Mouse (Mus musculus) lung, adult 18-20 months (tissue): ENCODE measurements at regions not wholly inside any gene's neighbourhood (a gene's known extent, or its start where the extent isn't known, plus 50 kb on each side); places are given as distances from the start of the nearest gene placed in this dataset.

Source experiments
- DNase-seq, 2 experiments: peaks; one replicate each; pipeline ENCODE4 v3.0.0; 2022; ENCODE audit warnings: mixed read lengths in 2 of 2

DNA sequence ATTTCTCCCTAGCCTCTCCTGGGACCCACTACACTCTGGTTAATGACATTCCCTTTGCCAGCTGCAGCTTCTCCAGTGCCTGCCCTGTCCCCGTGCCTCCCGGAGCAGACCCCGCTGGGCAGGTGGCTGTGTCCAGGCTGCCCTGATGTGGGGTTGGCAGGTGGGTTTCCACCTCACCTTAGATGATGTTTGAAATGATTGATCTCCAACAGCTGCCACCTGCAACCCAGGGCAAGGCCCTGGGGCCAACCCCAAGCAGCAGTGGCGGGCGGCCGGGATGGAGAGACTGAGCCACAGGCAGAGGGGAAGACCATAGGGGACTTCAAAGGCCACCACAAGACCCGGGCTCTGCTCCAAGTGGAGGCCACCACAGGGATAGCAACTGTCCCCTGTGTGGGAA lies 93.6 kb upstream of the Mvb12b start:
- no peak for DNase-seq

DNA sequence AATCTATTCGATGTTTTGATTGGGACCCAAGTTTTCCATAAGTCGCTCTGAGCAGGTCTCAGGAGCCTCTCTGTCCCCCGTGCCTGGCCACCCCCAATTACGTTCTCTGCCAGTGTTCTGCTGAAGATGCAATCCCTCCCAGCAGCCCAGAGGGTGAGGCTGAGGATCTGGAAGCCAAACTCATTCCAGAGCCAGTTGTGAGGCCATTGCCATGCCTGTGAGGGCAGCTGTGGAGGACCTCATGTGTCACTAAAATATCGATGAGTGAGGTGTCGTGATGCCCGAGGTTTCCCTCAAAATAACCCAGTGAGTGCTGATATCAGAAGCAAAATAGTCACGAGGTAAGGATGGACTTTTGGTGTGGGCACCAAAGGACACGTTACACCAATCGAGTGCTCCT lies 93.1 kb upstream of the Mvb12b start:
- DNase-seq: no peak

DNA sequence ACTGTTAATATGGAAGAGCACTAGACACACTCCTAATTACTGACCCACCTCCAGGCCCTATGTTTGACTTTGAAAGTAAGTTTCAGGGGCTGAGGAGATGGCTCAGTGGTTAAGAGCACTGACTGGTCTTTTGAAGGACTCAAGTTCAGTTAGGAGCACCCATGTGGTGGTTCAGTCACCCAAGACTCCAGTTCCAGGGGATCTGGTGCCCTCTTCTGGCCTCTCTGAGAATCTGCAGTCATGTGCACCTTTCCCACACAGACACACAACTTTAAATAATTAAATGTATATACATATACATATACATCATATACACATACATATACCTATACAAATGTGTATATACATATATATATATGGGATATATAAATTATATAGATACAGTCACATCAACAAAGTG lies 91.5 kb upstream of the Mvb12b start:
- no peak for DNase-seq

DNA sequence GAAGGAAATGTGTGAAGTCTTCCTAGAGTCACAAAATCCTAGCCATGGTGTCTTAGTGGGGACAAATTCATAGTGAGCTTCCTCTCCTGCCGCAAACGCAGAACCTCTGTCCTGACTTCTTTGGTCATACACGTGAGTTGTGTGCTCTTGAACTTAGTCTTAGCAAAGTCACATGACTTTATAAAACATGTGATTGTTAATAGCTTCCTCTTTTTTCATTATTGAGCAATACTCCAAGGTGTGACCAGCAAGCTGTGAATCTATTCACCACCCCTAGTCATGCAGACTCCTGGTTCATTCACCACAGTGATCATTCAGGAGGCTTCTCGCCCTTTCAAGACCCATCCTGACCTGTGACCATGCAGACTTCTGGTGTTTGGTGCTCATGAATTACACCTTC lies 90.8 kb upstream of the Mvb12b start:
- no peak for DNase-seq

DNA sequence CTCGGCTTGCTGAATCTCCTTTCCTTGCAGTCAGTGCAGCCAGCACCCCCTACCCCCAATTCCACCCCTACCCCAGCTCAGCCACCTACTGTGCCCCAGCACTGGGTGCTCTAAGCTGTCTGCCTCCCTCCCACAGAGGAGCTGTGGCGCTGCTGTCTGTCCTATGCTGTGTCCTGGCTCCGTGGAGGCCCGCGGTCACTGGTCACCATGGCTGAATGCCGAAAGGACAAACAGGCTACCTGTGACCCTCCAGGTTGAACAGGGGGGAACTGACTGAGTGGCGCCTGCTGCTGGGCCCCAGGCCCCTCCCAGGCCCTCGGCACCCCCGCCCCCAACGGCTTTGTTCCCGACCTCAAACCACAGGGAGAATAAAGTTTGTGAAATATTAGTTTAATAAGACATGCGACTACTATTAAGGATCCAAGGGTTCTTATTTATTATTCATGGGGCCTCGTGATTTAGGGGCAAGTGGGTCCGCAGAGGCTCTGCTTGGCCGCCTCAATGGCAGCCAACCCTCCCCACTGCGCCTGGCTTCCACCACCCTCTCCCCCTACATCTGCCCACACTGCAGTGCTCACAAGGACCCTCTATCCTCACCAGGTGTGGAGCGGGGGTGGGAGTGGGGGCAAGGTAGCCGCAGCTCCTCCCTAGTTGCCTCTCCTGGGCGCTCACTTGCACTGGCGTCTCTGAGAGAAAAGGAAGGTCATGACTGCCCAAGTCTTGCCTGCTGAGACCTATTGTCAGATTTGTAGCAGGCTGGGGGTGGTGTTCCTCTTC lies 90.0 kb upstream of the Mvb12b start:
- DNase-seq: no peak

DNA sequence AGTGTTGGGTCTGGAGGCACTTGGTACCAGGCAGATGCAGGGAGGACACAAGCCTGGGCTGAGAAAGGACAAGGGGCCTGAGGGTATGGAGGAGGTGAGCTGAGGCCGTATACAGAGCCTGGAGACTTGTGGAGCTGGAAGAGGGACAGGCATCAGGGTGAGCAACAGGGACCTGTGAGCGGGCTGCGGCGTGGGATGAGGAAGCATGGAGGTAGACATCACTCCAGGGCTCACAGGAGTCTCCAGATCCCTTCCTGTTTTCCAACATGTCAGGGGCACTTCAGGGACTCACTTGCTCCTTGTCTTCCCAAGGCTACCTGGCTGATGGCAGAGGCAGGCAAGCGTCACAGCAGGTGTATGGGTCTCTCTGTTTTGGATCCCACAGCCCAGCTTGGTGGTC lies 89.4 kb upstream of the Mvb12b start:
- no peak for DNase-seq

GRCm38 (mm10) chr2:33976183-33976582 lies 88.4 kb upstream of the Mvb12b start:
- no peak for DNase-seq

DNA sequence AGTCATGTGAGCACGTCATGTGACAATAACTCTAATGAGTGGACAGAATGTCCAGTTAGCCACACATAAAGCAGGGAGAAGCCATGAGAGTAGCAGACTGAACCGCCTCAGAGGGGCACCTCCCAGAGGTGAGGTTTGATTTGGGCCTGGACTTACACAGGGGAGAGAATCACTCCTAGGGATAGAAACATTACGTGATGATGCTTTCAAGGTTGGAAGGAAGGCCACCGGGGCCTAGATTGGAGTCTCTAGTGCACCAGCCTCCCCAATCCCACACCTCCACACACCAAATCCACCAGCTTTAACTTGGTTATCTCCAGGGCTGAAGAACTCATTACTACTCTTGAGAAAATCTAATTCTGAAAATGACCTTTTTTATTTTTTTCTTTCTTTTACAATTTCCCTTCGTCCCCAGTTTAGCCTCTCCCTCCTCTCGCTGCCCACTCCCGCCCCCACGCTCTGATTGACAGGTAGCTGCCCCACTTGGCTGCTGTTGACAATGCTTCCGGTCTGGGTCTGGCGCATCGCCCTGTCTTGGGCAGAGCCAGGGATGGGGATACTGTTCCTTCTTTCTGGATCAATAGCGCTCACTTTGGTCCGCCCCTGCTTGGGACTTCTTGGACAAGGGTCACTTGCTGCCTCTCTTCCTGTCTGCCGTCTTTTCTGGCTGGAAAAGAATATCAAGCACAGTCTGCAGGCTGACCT lies 87.8 kb upstream of the Mvb12b start:
- peak in 1 of 2 experiments; percentile 10 for DNase-seq

DNA sequence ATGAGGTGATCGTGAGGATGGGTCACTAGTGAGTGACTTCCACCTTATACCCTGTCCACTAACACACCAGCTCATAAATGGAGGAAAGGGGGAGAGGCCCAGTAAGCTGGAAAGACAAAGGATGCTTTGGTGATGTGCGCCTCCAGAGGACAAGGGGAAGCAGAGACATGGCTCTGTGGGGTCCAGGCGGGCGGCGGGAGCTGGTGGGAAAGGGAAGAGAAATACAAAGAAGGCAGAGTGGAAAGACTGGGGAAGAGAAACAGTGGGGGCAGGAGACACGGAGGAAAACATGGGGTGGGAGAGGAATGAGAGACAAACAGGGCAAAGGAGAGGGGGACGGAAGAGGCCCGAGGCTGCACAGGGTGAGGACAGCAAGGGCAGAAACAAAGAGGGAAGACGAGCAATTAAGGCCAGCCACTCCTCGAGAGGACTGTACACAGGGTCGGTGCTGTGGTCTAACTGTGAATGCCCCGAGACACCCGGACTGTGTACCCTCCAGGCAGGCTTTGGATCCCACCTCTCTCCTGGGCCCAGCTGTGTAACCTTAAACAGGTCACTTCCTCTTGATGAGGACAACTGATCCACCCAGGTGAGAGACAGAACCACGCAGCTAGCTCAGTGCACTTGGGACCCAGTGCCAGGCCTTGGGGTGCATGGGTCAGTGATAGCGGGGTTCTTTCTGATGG lies 87.1 kb upstream of the Mvb12b start:
- no peak for DNase-seq

GRCm38 (mm10) chr2:33974031-33974430 lies 86.3 kb upstream of the Mvb12b start:
- DNase-seq: no peak

DNA sequence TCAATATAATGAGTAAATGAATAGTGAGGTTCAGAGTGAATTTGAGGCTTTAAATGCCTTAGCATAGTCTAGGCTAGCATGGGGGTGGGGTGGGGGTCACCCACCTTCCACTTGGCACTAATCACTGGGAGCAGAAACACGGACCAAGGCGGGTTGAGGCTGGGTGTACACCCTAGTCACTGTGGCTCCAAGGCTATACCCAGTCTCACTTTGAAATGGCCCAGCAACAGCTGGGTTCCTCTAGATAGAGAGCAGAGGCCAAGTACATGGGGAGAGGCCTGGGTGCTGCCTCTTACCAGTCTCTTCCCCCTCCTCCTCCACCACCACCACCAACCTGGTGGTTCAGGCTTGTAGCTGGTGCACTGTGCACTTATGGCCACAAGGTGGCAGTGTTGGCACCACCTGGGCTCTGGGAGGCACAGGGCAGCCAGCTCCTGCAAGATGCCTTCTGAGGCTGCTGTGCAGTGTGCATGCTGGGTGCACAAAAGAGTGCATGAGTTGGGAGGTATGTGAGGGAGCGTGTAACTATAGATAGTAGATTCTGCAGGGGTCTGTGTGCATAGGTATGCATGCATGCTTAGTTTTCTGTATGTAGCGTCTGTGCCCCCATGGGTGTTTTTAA lies 85.6 kb upstream of the Mvb12b start:
- peak; percentile 59 to 73 for DNase-seq

DNA sequence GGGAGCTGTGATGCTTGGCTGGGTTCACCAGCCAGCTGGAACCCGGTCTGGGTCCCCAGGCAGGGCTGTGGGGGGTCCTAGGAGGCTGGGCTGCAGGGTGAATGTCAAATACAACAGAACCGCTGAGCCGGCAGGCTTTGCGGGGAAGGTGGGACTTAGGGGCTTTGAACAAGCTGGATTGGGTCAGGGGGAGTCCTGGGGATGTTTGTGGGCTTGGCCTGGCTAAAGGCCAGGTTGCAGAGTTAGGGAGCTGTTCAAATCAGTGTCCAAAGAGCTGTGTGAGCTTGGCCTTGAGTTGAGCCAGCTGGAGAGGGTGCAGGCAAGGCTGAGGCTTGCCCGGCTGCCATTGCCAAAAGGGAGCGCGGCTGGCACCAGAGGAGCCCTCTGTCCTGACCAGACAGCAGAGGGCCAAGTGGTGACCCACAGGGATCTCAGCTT lies 79.3 kb upstream of the Mvb12b start:
- peak in 1 of 2 experiments; percentile 13 for DNase-seq

GRCm38 (mm10) chr2:33966389-33966983 lies 78.7 kb upstream of the Mvb12b start:
- DNase-seq: no peak

- no peak for DNase-seq
These were observed 76.3 kb upstream of the Mvb12b start for GRCm38 (mm10) chr2:33964096-33964495.

DNA sequence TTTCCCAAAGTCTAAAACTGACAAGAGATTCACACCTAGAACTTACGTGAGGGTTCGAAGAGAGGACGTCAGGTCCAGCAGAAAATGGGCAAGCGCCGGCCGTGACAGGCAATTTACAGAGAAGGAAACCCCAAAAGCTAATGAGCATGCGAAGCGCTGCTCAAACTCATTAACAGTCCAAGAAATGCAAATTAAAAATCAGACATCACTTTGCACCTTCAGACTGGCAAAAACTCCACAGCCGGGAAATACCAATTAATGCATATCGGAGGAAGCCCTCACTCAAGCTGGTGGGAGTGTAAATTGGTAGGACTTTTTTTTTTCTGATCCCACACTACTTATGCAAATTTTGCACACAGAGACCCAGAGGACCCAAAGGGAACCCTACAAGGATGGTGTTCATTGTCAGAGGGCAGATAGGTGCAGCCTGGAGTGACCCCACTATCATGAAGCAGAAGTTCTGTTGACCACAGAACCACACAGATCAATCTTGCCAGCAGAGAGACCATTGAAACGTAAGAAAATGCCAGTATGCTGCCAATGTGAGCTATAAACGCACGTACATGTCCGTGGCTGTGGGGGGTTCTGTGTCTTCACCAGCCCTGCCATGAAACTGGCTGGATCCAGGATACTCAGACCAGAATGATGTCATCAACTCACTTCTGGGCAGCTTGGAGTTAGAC lies 74.8 kb upstream of the Mvb12b start:
- no peak for DNase-seq

GRCm38 (mm10) chr2:33961566-33961965 lies 73.8 kb upstream of the Mvb12b start:
- DNase-seq: no peak

GRCm38 (mm10) chr2:33957754-33958153 lies 70.0 kb upstream of the Mvb12b start:
- DNase-seq: peak; percentile 16 to 34

DNA sequence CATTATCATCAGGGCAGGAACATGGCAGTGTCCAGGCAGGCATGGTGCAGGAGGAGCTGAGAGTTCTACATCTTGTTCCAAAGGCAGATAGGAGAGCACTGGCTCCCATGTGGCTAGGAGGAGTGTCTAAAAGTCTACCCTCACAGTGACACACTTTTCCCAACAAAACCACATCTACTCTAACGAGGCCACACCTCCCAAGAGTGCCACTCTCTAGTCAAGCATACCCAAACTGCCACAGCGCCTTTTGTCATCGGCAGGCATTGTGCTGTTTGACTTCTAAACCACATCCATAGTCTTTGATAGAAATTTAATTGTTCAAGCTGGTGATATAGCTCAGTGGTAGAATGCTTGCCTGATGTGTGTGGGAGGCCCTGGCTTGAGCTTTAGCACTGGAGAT lies 56.6 kb upstream of the Mvb12b start:
- DNase-seq: no peak

- no peak for DNase-seq
These were observed 54.3 kb upstream of the Mvb12b start for GRCm38 (mm10) chr2:33942085-33942484.

- DNase-seq: no peak
These were observed 53.6 kb upstream of the Mvb12b start for GRCm38 (mm10) chr2:33941316-33941715.

- DNase-seq: no peak
These were observed 52.1 kb upstream of the Mvb12b start for GRCm38 (mm10) chr2:33939836-33940235.
